Mouse (Mus musculus) thymus, adult 2 months (tissue): ENCODE results near the gene Sult3a1. TPM values are rescaled to one million over a fixed set of nuclear protein-coding genes. Genes with fewer than 3 reads are reported as not detected.

Source experiments
- DNase-seq: peaks from one replicate; pipeline ENCODE4 v3.0.0; 2021
- H3K27ac ChIP-seq: fragments of 200-500 bp; 2 replicates; pipeline ENCODE4 v1.5.1; 2012; ENCODE audit warnings: low read length, control low read depth; ENCODE audit not compliant: control insufficient read depth, insufficient read depth
- H3K27me3 ChIP-seq: fragments of 200-500 bp; 2 replicates; pipeline ENCODE4 v1.6.1; 2012; ENCODE audit warnings: mild to moderate bottlenecking, low read length, moderate library complexity, mixed read lengths; ENCODE audit not compliant: control insufficient read depth, insufficient read depth
- H3K36me3 ChIP-seq: fragments of 200-500 bp; 2 replicates; pipeline ENCODE4 v1.6.1; 2012; ENCODE audit warnings: mild to moderate bottlenecking, low read length, moderate library complexity; ENCODE audit not compliant: control insufficient read depth, insufficient read depth
- H3K4me1 ChIP-seq: fragments of 200-500 bp; replicated peaks from 2 replicates; pipeline ENCODE4 v1.6.1; 2012; ENCODE audit warnings: low read length; ENCODE audit not compliant: control insufficient read depth, insufficient read depth
- H3K4me3 ChIP-seq: fragments of 200-500 bp; 2 replicates; pipeline ENCODE4 v1.5.1; 2012; ENCODE audit warnings: mild to moderate bottlenecking, low read length, control low read depth, moderate library complexity; ENCODE audit not compliant: control insufficient read depth, insufficient read depth
- CTCF ChIP-seq: fragments of 200-500 bp; IDR thresholded peaks from 2 replicates; pipeline ENCODE4 v1.5.1; 2012; ENCODE audit warnings: mild to moderate bottlenecking, control low read depth, low read length, moderate library complexity, borderline replicate concordance; ENCODE audit not compliant: control insufficient read depth, poor library complexity, insufficient read depth; ENCODE audit errors: extremely low read depth
- POLR2A ChIP-seq: fragments of 200-500 bp; IDR thresholded peaks from 2 replicates; pipeline ENCODE4 v1.6.1; 2012; ENCODE audit warnings: mild to moderate bottlenecking, low read length, control low read depth, moderate library complexity; ENCODE audit not compliant: control insufficient read depth, poor library complexity, insufficient read depth; ENCODE audit errors: extremely low read depth
- WGBS: fragments of 180-500 bp; shearing (Covaris S2); methylation state at CpG from one replicate; pipeline ENCODE4 v1.1.7; 2018; 5-methylcytosine and 5-hydroxymethylcytosine counted together
- polyA plus RNA-seq: library from polyadenylated mRNA; depleted of rRNA; stranded (reverse); fragments of >200 nt; gene quantifications from 2 replicates; pipeline ENCODE4 v1.2.3, GENCODE M21; 2012; rRNA removed

Gene Sult3a1
- polyA plus RNA-seq: not detected in 2 replicates

DNA sequence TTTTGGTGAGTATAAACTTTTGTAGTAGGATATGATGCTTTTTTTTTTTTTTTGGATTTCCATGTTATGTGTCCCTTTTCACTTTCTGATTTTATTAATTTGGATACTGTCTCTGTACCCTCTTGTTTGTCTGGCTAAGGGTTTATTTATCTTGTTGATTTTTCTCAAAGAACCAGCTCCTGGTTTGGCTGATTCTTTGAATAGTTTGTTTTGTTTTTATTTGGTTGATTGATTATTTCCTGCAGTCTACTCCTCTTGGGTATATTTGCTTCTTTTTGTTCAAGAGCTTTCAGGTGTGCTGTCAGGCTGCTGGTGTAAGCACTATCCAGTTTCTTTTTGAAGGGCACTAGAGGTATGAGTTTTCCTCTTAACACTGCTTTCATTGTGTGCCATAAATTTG lies at the start of gene Sult3a1:
Sult3a1 (plus strand) TSS at position 301 of the 400 bp plus-strand sequence.
- Histone ChIP-seq H3K4me1 (no peaks in the 10 kb centered on the region), H3K36me3 (no peaks in the 10 kb centered on the region), H3K4me3 (no peak within 1 kb of the TSS), H3K27ac (no peak within 1 kb of the TSS), H3K27me3 (no peaks in the 10 kb centered on the region)
- DNase-seq: no peak
- TF ChIP-seq POLR2A (no peak), CTCF (no peak)

DNA sequence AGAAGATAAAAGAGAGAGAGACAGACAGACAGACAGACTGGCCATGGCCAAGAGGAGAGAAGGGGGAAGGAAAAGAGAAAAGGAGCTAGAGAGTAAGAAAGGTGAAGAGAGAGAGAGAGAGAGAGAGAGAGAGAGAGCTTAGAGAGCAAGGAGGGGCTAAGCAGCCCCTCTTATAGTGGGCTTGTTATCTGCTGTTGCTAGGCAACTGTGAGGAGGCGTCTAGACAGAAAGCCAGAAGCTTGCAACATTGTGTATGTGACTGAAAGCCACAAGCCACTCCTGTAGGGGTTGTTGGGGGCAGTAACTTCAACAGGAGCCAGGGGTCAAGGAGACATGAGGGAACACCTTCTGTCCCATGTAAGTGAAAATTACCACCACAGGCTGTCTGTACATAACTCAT lies 45.7 kb upstream of the Sult3a1 start:
- no peak for TF ChIP-seq POLR2A
- no peak for TF ChIP-seq CTCF
- H3K4me3 ChIP-seq: no peak overlapping the region
- H3K27me3 ChIP-seq: no peaks in the 10 kb centered on the region
- H3K4me1 ChIP-seq: no peaks in the 10 kb centered on the region
- no peak for DNase-seq
- WGBS: 42% methylated on average over 1 of the region's 1 CpGs
- no peaks in the 10 kb centered on the region for H3K36me3 ChIP-seq
- H3K27ac ChIP-seq: no peak overlapping the region

DNA sequence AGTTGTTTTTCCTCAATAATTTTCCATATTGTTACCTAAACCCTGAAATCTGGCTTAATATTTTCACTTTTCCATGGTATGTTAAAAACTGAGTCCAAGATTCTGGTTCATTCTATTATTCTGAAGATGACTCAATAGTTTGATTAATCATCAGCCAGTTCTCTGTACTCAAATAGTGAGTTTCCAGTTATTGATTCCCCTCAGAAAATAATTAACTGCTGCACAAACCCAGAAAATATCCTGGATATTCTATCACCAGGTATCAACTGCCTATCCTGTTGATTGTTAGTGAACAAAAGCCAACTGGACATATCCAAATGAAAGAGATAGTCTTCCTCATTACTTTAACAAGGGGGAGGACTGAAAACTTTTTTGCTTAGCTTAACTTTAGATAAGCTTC lies 43.3 kb upstream of the Sult3a1 start:
- DNase-seq: no peak
- TF ChIP-seq CTCF (no peak), POLR2A (no peak)
- Histone ChIP-seq H3K27ac (no peak overlapping the region), H3K27me3 (no peaks in the 10 kb centered on the region), H3K4me3 (no peak overlapping the region), H3K36me3 (no peaks in the 10 kb centered on the region), H3K4me1 (no peaks in the 10 kb centered on the region)

DNA sequence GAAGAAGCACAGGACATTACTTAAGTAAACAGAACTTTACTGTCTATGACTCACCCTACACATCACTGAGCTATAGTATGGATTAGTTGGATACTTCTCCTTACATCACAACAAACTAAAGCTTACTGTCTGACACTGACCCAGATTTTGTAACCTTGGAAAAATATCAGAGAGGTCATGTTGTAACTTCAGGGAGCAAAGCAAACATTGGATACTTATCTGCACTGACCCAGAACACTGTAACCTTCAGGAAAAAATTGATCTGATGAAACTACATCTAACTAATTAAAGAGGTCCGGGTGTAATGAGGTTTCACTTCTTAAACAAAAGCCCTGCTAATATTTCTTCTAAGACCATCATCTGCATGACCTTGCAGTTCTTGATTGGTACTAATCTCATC lies 40.6 kb upstream of the Sult3a1 start:
- 92% methylated on average over 1 of the region's 1 CpGs for WGBS
- Histone ChIP-seq H3K27me3 (no peaks in the 10 kb centered on the region), H3K36me3 (no peaks in the 10 kb centered on the region), H3K27ac (no peak overlapping the region), H3K4me3 (no peak overlapping the region), H3K4me1 (no peaks in the 10 kb centered on the region)
- TF ChIP-seq POLR2A (no peak), CTCF (no peak)
- DNase-seq: no peak

DNA sequence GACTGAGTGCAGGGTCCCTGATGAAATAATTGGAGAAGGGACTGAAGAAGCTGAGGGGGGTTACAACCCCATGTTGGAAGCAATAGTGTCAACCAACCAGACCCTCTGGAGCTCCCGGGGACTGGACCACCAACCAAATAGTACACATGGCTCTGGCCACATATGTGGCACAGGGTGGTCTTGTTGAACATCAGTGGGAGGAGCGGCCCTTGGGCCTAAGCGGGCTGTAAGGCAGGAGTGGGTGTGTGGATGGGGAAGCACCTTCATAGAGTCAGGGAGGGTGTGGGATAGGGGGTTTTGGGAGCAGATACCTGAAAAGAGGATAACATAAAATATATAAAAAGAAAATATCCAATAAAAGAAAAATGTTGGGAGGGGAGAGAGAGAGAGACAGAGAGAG lies 36.6 kb upstream of the Sult3a1 start:
- WGBS: 97% methylated on average over 3 of the region's 3 CpGs
- no peaks in the 10 kb centered on the region for H3K36me3 ChIP-seq

DNA sequence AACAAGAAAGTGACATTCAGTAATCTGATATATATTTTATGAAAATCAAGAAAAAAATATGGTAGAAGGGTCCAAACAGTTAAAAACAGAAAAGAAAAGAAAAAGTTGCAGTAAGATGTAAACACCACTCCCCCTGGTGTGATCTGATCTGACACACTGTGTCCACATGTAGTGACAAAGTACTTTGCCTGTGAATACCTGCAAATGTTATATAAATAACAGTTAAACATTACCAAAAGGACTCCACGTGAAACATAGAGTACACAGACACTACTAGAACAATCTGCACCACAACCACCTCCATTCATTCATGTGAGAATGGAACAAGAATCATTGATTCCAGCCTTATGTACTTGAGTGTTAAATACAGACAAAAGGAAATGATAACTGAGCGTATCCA lies 8.5 kb downstream of the Sult3a1 start:
- 85% methylated on average over 2 of the region's 2 CpGs for WGBS
- no peak for TF ChIP-seq POLR2A
- TF ChIP-seq CTCF: no peak
- no peak overlapping the region for H3K27ac ChIP-seq

More for the DNA sequence above, 36.6 kb upstream of the Sult3a1 start:
- Histone ChIP-seq H3K4me1 (no peaks in the 10 kb centered on the region), H3K4me3 (no peak overlapping the region), H3K27me3 (no peaks in the 10 kb centered on the region), H3K27ac (no peak overlapping the region)
- no peak for DNase-seq
- no peak for TF ChIP-seq CTCF
- TF ChIP-seq POLR2A: no peak

DNA sequence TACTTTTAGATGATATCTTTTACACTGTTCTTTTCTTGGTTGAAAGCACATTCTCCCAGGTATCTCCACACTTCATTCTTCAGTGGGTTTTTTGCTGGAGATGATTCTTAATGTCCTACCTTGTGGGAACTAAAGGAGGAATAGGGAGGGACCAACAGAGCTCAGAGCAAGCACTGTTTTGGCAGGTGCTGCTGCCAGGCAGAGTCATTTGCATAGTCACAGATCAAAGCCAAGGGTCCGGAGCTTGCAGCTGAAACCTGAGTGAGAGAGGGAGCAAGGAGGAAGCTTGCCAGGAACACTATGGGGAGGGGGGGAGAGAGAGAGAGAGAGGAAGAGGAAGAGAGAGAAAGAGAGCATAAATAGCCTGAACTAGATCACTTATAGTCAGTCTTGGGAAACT lies 12.9 kb downstream of the Sult3a1 start:
- DNase-seq: no peak

More for the DNA sequence above, 8.5 kb downstream of the Sult3a1 start:
- Histone ChIP-seq H3K27me3 (no peaks in the 10 kb centered on the region), H3K4me1 (no peaks in the 10 kb centered on the region), H3K4me3 (no peak overlapping the region), H3K36me3 (no peaks in the 10 kb centered on the region)
- DNase-seq: no peak

More for the DNA sequence above, 12.9 kb downstream of the Sult3a1 start:
- Histone ChIP-seq H3K36me3 (no peaks in the 10 kb centered on the region), H3K27me3 (no peaks in the 10 kb centered on the region), H3K27ac (no peak overlapping the region), H3K4me1 (no peaks in the 10 kb centered on the region), H3K4me3 (no peak overlapping the region)
- TF ChIP-seq CTCF (no peak), POLR2A (no peak)
- WGBS: 15% methylated on average over 1 of the region's 1 CpGs
